Mouse (Mus musculus): ENCODE data around the gene Pde6d.

- TF ChIP-seq POLR2A (IDR thresholded peaks at IDR 0.05; ENCODE audit: control insufficient read depth, low read depth, low read length): 0 out of 2 replicates have a peak, but pooled peaks have one; percentile 22
- peak; percentile 82 for TF ChIP-seq CTCF (IDR thresholded peaks at IDR 0.05; ENCODE audit: control insufficient read depth, insufficient read depth, insufficient replicate concordance, low read depth, low read length)
Observed at GRCm38 (mm10) chr1:86501559-86501958, 80.9 kb downstream of the Pde6d start.
